Mouse (Mus musculus): ENCODE results near the gene Prtn3.

DNA sequence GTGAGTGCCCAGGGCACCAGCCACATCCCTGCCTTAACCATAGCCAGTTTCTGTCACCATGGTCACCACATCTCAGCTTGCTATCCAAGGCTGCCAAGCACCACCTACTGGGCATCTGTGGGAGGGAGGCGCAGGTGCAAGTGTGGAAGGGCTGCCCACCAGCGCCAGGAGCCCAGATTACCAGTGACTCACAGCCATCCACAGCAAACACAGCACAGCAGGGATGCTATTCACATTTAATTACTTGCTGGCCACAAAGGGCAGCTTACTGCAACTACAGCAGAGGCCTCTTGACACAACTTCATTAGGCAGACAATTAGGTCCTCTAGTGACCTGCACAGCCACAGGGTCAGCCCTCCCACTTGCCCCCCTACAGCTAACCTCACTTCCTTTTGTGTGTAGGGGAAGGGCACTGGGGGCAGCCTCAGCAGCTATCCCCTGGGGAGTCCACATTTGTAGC is 26.7 kb downstream of the Prtn3 start:
- no peak for TF ChIP-seq MAX (IDR thresholded peaks at IDR 0.05; ENCODE audit: low read depth)
- no peak for TF ChIP-seq POLR2A (IDR thresholded peaks at IDR 0.05; ENCODE audit: insufficient read length, low read depth)
- peak in 2 of 3 experiments; percentile 42 to 49 for TF ChIP-seq MYOG (IDR thresholded peaks at IDR 0.05; ENCODE audit: control insufficient read depth in 1 of 3, insufficient read depth in 1 of 3, insufficient read length in 2 of 3, low read depth in 2 of 3)
- no peak for TF ChIP-seq TCF12 (IDR thresholded peaks at IDR 0.05; ENCODE audit: insufficient read depth, poor library complexity, severe bottlenecking)
- TF ChIP-seq USF1 (IDR thresholded peaks at IDR 0.05; ENCODE audit: low read depth): no peak
- TF ChIP-seq CEBPB (IDR thresholded peaks at IDR 0.05; ENCODE audit: insufficient read depth, poor library complexity, severe bottlenecking): no peak
- TF ChIP-seq POLR2AphosphoS2 (IDR thresholded peaks at IDR 0.05; ENCODE audit: insufficient read length, low read depth): no peak
- TF ChIP-seq MYOD1 (IDR thresholded peaks at IDR 0.05; ENCODE audit: control insufficient read depth in 1 of 3, insufficient read length in 2 of 3, low read depth in 2 of 3): peak in 2 of 3 experiments; percentile 81 to 82

Data from myocyte (in vitro differentiated cells).